Mouse (Mus musculus) kidney, postnatal 36 days (tissue): ENCODE results near the gene Proz.

Experiments used
- DNase-seq, 2 experiments: peaks; one replicate each; pipeline ENCODE4 v3.0.0; 2021 to 2022; ENCODE audit warnings: mixed read lengths in 2 of 2

The Proz gene

GRCm38 (mm10) chr8:13107990-13108638 lies 47.4 kb downstream of the Proz start:
- no peak for DNase-seq

GRCm38 (mm10) chr8:13108967-13109366 lies 48.3 kb downstream of the Proz start:
- DNase-seq, result no peak

GRCm38 (mm10) chr8:13109416-13109960 lies 48.8 kb downstream of the Proz start:
- no peak for DNase-seq

GRCm38 (mm10) chr8:13111917-13112316 lies 51.2 kb downstream of the Proz start:
- DNase-seq, result no peak

- no peak for DNase-seq
These were observed 52.5 kb downstream of the Proz start for GRCm38 (mm10) chr8:13113232-13113631.

- no peak for DNase-seq
These were observed 56.4 kb downstream of the Proz start for GRCm38 (mm10) chr8:13117096-13117495.

GRCm38 (mm10) chr8:13118516-13118915 lies 57.8 kb downstream of the Proz start:
- DNase-seq, result no peak

- DNase-seq, result no peak
These were observed 60.4 kb downstream of the Proz start for GRCm38 (mm10) chr8:13120882-13121665.

- DNase-seq, result no peak
These were observed 62.2 kb downstream of the Proz start for GRCm38 (mm10) chr8:13122887-13123421.

GRCm38 (mm10) chr8:13124897-13125296 lies 64.2 kb downstream of the Proz start:
- DNase-seq, result no peak
